Mouse (Mus musculus) urinary bladder, postnatal 14 days (tissue): Measurements from ENCODE around the gene Anxa3.
A peak's percentile ranks its signal among the peaks of the same experiment; 100 is the strongest.

Experiments
- DNase-seq: peaks from one replicate; pipeline ENCODE4 v3.0.0; 2021; ENCODE audit warnings: low spot score

The Anxa3 gene

DNA sequence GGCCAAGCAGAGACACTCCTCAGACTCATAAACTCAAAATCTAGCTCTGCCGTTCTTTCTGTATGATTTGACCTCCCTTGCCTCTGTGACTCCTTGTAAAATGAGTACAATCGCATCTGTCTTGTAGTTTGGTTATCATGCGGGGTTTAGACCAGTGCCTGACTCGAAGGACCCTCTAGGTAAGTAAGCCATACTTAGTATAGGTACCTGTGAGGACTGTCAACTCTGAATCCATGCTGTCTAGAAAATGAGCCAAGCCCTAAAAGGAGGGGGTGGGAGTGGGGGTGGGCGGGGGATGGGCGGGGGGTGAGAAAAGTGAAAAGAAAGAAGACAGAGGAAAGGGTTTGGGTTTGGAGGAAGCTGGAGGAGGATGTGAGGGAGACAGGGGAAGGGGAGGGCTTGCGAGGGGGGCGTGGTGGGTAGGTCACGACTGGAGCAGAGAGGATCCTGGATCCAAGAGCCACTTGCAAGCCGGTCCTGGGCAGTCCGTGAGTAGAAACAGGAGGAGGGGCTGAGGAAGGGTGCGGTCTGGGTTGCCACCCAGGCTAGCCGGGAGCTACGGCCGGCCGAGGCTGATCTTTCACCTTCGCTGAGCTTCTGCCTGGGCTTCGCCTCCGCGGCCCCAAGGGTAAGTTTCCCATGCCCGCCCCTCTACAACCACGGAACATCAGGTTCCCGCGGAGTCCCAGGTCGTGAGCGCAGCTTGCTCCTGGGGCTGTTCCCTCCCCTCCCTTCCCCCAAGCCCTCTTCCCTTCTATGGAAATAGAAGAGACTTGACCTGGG, at the start of gene Anxa3:
TSS of gene Anxa3 (plus strand) at position 404 of the 783 bp plus-strand sequence.
- DNase-seq, result peak; percentile 69

- no peak for DNase-seq
Measured at GRCm38 (mm10) chr5:96747195-96747984, 45.7 kb upstream of the Anxa3 start.

GRCm38 (mm10) chr5:96757615-96758014, 35.5 kb upstream of the Anxa3 start:
- no peak for DNase-seq

GRCm38 (mm10) chr5:96762021-96762420, 31.1 kb upstream of the Anxa3 start:
- no peak for DNase-seq

- peak; percentile 63 for DNase-seq
Measured at GRCm38 (mm10) chr5:96768846-96769471, 24.2 kb upstream of the Anxa3 start.

- DNase-seq, result no peak
Measured at GRCm38 (mm10) chr5:96783506-96784288, 9.4 kb upstream of the Anxa3 start.

DNA sequence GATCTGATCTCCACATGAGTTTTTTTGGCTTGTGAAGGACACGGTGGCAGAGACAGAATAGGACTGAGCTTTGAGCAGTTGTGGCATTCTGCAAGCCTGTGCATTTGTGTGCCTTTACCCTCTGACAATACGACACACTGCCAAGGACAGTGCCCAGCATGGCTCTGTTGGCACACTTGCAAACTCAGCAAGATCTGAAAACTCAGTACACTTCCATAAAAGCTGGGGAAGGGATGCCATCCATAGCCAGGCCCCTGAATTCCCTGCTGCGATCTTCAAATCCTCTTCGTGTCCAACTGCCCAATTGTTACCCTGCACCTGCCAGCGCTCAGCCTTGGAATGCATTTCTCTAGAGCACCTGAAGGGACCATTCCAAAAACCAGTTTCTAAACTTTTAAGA, 8.0 kb upstream of the Anxa3 start:
- no peak for DNase-seq

DNA sequence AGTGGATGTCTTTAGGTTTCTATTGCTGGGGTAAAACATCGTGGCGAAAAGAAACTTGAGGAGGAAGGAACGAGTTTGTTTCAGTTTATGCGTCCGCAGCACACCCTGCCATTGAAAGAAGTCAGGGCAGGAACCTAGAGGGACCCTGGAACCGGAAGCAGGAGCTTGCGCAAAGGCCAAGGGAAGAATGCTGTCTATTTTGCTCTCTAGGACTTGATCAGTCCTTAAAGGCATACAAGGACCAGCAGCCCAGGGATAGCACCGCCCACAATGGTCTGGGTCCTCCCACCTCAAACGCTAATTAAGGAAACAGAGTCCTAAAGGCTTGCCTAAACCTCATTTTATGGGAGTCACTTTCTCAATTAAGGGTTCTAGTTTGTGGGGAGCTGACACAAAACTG, 717 bp upstream of the Anxa3 start:
- no peak for DNase-seq

GRCm38 (mm10) chr5:96793953-96794635, 955 bp downstream of the Anxa3 start:
- DNase-seq, result no peak

GRCm38 (mm10) chr5:96795752-96796151, 2.6 kb downstream of the Anxa3 start:
- DNase-seq, result peak; percentile 41

DNA sequence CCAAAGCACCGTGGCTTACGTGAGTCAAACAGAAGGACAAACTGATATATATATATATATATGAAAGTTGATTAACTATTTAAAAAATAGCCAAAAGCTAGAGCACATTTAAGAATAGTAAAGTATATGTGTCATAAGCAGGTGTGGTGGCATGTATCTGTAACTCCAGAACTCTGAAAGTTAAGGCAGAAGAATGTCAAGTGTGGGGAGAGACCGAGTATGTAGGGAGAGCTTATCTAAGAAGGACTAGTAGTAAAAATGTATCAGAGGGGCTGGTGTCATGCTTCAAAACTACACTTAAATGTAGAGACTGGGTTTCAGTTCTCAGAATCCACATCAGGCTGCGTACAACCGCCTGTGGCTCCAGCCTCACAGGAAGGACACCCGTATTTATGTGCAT, 4.3 kb downstream of the Anxa3 start:
- no peak for DNase-seq

DNA sequence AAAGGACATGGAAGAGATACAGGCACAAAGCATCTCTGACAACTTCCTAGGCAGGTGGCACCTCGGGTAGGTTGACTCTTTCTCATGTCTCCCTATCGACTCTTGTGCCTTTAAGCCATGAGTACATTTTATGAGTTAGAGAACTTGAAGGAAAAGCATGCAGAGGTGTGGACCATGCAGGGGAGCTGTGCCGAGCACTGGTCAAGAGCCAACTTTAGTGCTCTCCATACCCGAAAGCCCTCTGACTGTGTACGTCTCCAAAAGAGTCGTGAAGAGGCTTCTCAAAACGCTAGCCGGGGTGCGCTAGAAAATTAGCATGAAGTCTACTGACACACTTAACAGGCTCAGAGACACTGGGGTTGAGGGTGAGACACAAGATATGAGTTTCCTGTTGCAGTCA, 6.0 kb downstream of the Anxa3 start:
- DNase-seq, result no peak

- DNase-seq, result no peak
Measured at GRCm38 (mm10) chr5:96799969-96800368, 6.8 kb downstream of the Anxa3 start.

- peak; percentile 58 for DNase-seq
Measured at GRCm38 (mm10) chr5:96802185-96802584, 9.0 kb downstream of the Anxa3 start.

GRCm38 (mm10) chr5:96803091-96803490, 10.0 kb downstream of the Anxa3 start:
- peak; percentile 49 for DNase-seq

DNA sequence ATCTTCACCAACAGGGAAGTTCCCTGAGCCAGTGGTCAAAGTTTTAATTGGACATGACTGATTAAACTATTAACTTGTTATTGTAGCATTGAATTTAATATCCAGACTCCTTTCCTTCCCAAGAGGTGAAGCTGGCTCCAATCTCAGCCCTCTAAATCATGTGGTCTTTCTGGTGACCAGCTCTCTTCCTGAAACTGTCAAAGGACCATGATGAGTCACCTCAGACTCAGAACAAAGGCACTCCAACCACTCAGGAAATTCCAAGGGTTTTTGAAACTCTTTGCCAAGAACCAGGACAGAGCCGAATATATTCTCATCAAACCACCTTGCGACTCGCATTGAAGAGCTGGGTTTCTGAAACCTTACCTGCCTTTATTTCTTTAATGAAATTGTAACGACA, 11.2 kb downstream of the Anxa3 start:
- DNase-seq, result no peak

- no peak for DNase-seq
Measured at GRCm38 (mm10) chr5:96804813-96805212, 11.7 kb downstream of the Anxa3 start.

GRCm38 (mm10) chr5:96810620-96811019, 17.5 kb downstream of the Anxa3 start:
- DNase-seq, result no peak

- no peak for DNase-seq
Measured at GRCm38 (mm10) chr5:96824769-96825327, 31.7 kb downstream of the Anxa3 start.

- DNase-seq, result no peak
Measured at GRCm38 (mm10) chr5:96827176-96827575, 34.0 kb downstream of the Anxa3 start.

GRCm38 (mm10) chr5:96834338-96834737, 41.2 kb downstream of the Anxa3 start:
- DNase-seq, result no peak
